Mouse (Mus musculus) CH12.LX (cell line): Measurements from ENCODE around the gene Slc9a9.

Experiments used
- CTCF ChIP-seq, 2 experiments: IDR thresholded peaks in 1 of 2; conservative IDR thresholded peaks in 1 of 2; 2 replicates each; pipeline ENCODE4 v1.5.1; 2011 to 2012; ENCODE audit warnings: low read depth in 2 of 2, low read length in 2 of 2, improper control_type of control experiment in 1 of 2, inconsistent platforms in 1 of 2, mild to moderate bottlenecking in 1 of 2, moderate library complexity in 1 of 2
- HCFC1 ChIP-seq: IDR thresholded peaks from 2 replicates; pipeline ENCODE4 v1.6.1; 2012; ENCODE audit warnings: low read depth, mild to moderate bottlenecking, inconsistent platforms, low read length, improper control_type of control experiment
- POLR2A ChIP-seq: IDR thresholded peaks from 2 replicates; pipeline ENCODE4 v1.6.1; 2011; ENCODE audit warnings: low read depth, mild to moderate bottlenecking, improper control_type of control experiment, low read length

DNA sequence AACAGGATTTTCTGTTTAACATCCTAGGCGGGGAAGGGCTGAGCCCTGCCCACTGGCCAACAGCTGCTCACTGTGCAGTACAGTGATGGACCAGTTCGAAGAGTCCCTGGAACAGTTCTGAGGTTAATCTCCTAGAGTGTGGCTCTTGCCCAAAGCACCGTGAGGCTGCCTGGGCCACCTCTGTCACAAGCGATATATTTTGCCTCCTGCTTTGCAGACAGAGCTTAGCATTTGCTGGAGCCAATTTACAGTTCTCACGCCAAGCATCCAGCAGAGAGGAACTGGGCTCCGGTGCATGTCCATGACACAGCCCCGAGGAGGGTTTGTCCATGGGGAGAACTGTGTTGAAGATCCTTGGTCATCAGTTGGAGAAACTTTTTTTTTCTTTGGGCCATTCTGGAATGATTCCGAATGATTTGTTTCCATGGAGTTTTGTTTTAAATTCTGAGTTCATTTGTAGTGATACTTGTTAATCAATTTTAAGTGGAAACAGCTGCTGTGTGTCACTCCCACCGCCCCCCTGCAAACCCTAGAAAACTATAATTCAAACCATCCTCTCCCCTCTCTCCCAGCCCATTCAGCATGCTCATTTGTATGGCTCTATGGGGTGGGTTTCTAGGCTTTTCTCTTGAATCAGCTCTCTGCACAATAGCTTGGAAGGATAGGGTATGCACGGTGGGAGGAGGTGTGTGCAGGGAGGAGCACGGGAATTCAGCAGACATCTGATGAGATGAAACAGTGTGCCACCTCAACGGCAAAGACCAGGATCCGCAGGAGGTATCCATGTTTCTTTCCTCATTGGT is 511.7 kb downstream of the Slc9a9 start:
- no peak for TF ChIP-seq CTCF (conservative IDR thresholded peaks at IDR 0.05 in 1 of 2, IDR thresholded peaks at IDR 0.05 in 1 of 2; ENCODE audit: low read depth in 2 of 2, low read length in 2 of 2)
- no peak for TF ChIP-seq POLR2A
- TF ChIP-seq HCFC1, result no peak
